Mouse (Mus musculus): ENCODE results near the gene Rfx8. TPM values are rescaled to one million over a fixed set of nuclear protein-coding genes. Genes with fewer than 3 reads are reported as not detected.

Gene Rfx8
- total and polyA plus RNA-seq, 2 experiments from 2014 or later = 0.10 to 0.39 TPM

- Histone ChIP-seq H3K27ac (no peak overlapping the region), H3K4me1 (ENCODE audit: insufficient read depth, low read length) (no peaks in the 10 kb centered on the region), H3K9me3 (ENCODE audit: low read length) (no peaks in the 10 kb centered on the region), H3K27me3 (ENCODE audit: insufficient read depth, low read length) (no peaks in the 10 kb centered on the region), H3K9ac (replicated peaks; ENCODE audit: low read length) (no peak overlapping the region), H3K36me3 (ENCODE audit: insufficient read depth, low read length) (no peaks in the 10 kb centered on the region), H3K4me3 (ENCODE audit: low read length) (no peak overlapping the region), H3K4me2 (ENCODE audit: low read depth, low read length) (no peak overlapping the region)
- no peak for ATAC-seq
- WGBS = 87% methylated on average over 6 of the region's 6 CpGs
- no peak for DNase-seq (ENCODE audit: low spot score)
- no peak for TF ChIP-seq CTCF (IDR thresholded peaks at IDR 0.05; ENCODE audit: low read depth)
Measured at GRCm38 (mm10) chr1:39729919-39730318, 9.1 kb upstream of the Rfx8 start.

GRCm38 (mm10) chr1:39721351-39721726 lies 542 bp upstream of the Rfx8 start:
- Histone ChIP-seq H3K4me1 (ENCODE audit: insufficient read depth, low read length) (0 out of 2 replicates have a peak, but pooled peaks cover 6% of the 10 kb centered on the region), H3K9ac (replicated peaks; ENCODE audit: low read length) (peak overlapping the region; percentile 74; the same call in 1 of the 2 replicates), H3K27me3 (ENCODE audit: insufficient read depth, low read length) (no peaks in the 10 kb centered on the region), H3K4me3 (ENCODE audit: low read length) (peak overlapping the region; percentile 54), H3K4me2 (ENCODE audit: low read depth, low read length) (peak overlapping the region; percentile 93), H3K9me3 (ENCODE audit: low read length) (no peaks in the 10 kb centered on the region), H3K27ac (no peak overlapping the region), H3K36me3 (ENCODE audit: insufficient read depth, low read length) (no peaks in the 10 kb centered on the region)
- ATAC-seq = 0 out of 2 replicates have a peak, but pooled peaks have one; percentile 24
- TF ChIP-seq CTCF (IDR thresholded peaks at IDR 0.05; ENCODE audit: low read depth) = no peak
- DNase-seq (ENCODE audit: low spot score) = no peak
- WGBS = 16% methylated on average over 9 of the region's 9 CpGs

DNA sequence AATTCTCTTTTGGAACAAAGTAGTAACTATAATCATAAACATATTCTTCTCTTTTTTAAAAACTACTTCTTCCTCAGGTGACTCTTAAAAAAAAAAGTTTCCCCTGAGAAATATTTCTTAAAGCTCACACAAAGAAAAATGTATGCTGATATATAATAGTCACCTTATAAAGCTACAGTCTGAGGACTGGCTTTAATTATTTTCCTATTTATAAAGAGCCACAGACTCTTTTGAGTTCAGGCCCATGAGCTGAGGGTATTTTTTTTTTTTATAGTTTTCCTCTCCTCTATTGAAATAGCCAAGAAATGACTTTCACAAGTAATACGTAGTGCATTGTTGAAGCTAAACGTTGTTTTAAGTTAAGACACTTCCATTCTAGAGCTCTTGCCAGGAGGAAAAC lies 611 bp downstream of the Rfx8 start:
- H3K4me1 ChIP-seq (ENCODE audit: insufficient read depth, low read length) = 0 out of 2 replicates have a peak, but pooled peaks cover 6% of the 10 kb centered on the region
- TF ChIP-seq CTCF (IDR thresholded peaks at IDR 0.05; ENCODE audit: low read depth) = no peak
- H3K4me2 ChIP-seq (ENCODE audit: low read depth, low read length) = peak overlapping the region; percentile 93
- 23% methylated on average over 2 of the region's 2 CpGs for WGBS
- ATAC-seq (no peak), DNase-seq (ENCODE audit: low spot score) (no peak)
- H3K36me3 ChIP-seq (ENCODE audit: insufficient read depth, low read length) = no peaks in the 10 kb centered on the region
- H3K27me3 ChIP-seq (ENCODE audit: insufficient read depth, low read length) = no peaks in the 10 kb centered on the region
- peak overlapping the region; percentile 74 for H3K9ac ChIP-seq (replicated peaks; ENCODE audit: low read length)
- peak overlapping the region; percentile 54 for H3K4me3 ChIP-seq (ENCODE audit: low read length)
- H3K27ac ChIP-seq = no peak overlapping the region
- no peaks in the 10 kb centered on the region for H3K9me3 ChIP-seq (ENCODE audit: low read length)

- Histone ChIP-seq H3K27me3 (ENCODE audit: insufficient read depth, low read length) (no peaks in the 10 kb centered on the region), H3K9me3 (ENCODE audit: low read length) (no peaks in the 10 kb centered on the region), H3K27ac (no peak overlapping the region), H3K4me2 (ENCODE audit: low read depth, low read length) (no peak overlapping the region), H3K4me3 (ENCODE audit: low read length) (no peak overlapping the region), H3K9ac (replicated peaks; ENCODE audit: low read length) (no peak overlapping the region), H3K4me1 (ENCODE audit: insufficient read depth, low read length) (no peaks in the 10 kb centered on the region), H3K36me3 (ENCODE audit: insufficient read depth, low read length) (no peaks in the 10 kb centered on the region)
- DNase-seq (ENCODE audit: low spot score) (no peak), ATAC-seq (no peak)
- TF ChIP-seq CTCF (IDR thresholded peaks at IDR 0.05; ENCODE audit: low read depth) = no peak
- WGBS = 84% methylated on average over 7 of the region's 7 CpGs
Measured at GRCm38 (mm10) chr1:39715551-39715950, 5.2 kb downstream of the Rfx8 start.

DNA sequence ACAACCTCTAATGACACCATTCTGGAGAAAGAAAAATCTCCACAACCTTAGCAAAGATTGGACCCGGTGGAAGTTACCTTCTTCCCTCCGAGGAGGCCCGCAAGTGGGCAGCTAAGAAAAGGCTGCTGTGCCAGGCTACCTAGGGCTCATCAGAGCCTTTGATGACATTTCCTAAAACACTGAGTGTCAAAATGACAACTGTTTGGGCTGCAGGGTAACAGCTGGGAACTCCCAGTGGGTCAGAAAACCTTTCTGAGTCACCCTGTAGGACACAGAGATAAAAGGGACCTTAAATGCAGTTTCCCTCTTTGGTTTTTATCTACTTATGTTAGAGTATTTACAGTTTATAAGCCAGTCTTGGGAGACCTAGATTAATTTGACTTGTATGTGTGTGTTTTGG lies 6.1 kb downstream of the Rfx8 start:
- H3K4me3 ChIP-seq (ENCODE audit: low read length) = no peak overlapping the region
- H3K27ac ChIP-seq = peak overlapping the region; percentile 7; the same call in 1 of the 2 replicates
- no peaks in the 10 kb centered on the region for H3K4me1 ChIP-seq (ENCODE audit: insufficient read depth, low read length)
- H3K9me3 ChIP-seq (ENCODE audit: low read length) = no peaks in the 10 kb centered on the region
- WGBS = 66% methylated on average over 3 of the region's 3 CpGs
- H3K36me3 ChIP-seq (ENCODE audit: insufficient read depth, low read length) = no peaks in the 10 kb centered on the region
- TF ChIP-seq CTCF (IDR thresholded peaks at IDR 0.05; ENCODE audit: low read depth) = no peak
- ATAC-seq (no peak), DNase-seq (ENCODE audit: low spot score) (no peak)
- no peak overlapping the region for H3K9ac ChIP-seq (replicated peaks; ENCODE audit: low read length)
- H3K27me3 ChIP-seq (ENCODE audit: insufficient read depth, low read length) = no peaks in the 10 kb centered on the region
- H3K4me2 ChIP-seq (ENCODE audit: low read depth, low read length) = no peak overlapping the region

- no peak for TF ChIP-seq CTCF (IDR thresholded peaks at IDR 0.05; ENCODE audit: low read depth)
- WGBS = 54% methylated on average over 16 of the region's 16 CpGs
- DNase-seq (ENCODE audit: low spot score) = peak; percentile 58
- Histone ChIP-seq H3K9me3 (ENCODE audit: low read length) (no peaks in the 10 kb centered on the region), H3K9ac (replicated peaks; ENCODE audit: low read length) (no peak overlapping the region), H3K27me3 (ENCODE audit: insufficient read depth, low read length) (no peaks in the 10 kb centered on the region), H3K27ac (peak overlapping the region; percentile 7; the same call in 1 of the 2 replicates), H3K4me2 (ENCODE audit: low read depth, low read length) (no peak overlapping the region), H3K4me1 (ENCODE audit: insufficient read depth, low read length) (no peaks in the 10 kb centered on the region), H3K36me3 (ENCODE audit: insufficient read depth, low read length) (no peaks in the 10 kb centered on the region), H3K4me3 (ENCODE audit: low read length) (no peak overlapping the region)
- ATAC-seq = no peak
Measured at GRCm38 (mm10) chr1:39713842-39714658, 6.7 kb downstream of the Rfx8 start.

DNA sequence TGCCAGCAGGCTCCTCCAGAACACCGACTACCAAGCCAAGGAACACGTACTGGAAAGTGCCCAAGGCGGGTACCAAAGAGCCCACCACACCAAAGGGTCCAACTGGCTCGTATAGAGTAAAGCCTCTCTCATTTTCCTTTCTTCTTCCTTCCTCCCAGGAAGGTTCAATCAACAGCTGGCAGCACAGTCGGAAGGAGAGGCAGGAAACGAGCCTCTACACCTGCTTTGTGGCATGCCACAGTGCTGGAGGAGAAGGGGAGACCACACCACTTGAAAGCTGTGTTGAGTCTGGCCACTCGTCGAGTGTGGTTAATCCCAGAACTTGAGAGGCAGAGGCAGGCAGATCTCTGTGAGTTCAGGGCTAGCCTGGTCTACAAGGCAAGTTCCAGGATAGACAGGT lies 7.5 kb downstream of the Rfx8 start:
- WGBS = 90% methylated on average over 8 of the region's 8 CpGs
- Histone ChIP-seq H3K4me1 (ENCODE audit: insufficient read depth, low read length) (no peaks in the 10 kb centered on the region), H3K27me3 (ENCODE audit: insufficient read depth, low read length) (no peaks in the 10 kb centered on the region), H3K9ac (replicated peaks; ENCODE audit: low read length) (no peak overlapping the region), H3K4me2 (ENCODE audit: low read depth, low read length) (no peak overlapping the region), H3K36me3 (ENCODE audit: insufficient read depth, low read length) (no peaks in the 10 kb centered on the region), H3K9me3 (ENCODE audit: low read length) (no peaks in the 10 kb centered on the region), H3K4me3 (ENCODE audit: low read length) (no peak overlapping the region), H3K27ac (no peak overlapping the region; the same call in 1 of the 2 replicates)
- TF ChIP-seq CTCF (IDR thresholded peaks at IDR 0.05; ENCODE audit: low read depth) = no peak
- no peak for ATAC-seq
- DNase-seq (ENCODE audit: low spot score) = no peak

All from hindbrain, postnatal 0 days (tissue).